Mouse (Mus musculus) bone marrow macrophage, adult 2 months (primary cell): ENCODE data around the gene Ybx1. TPM values are rescaled to one million over a fixed set of nuclear protein-coding genes. Genes with fewer than 3 reads are reported as not detected.

Experiments used
- H3K27ac ChIP-seq: 2 replicates; pipeline ENCODE4 v1.5.1; 2012; ENCODE audit warnings: low read depth, low read length; ENCODE audit not compliant: insufficient read depth
- H3K4me1 ChIP-seq: 2 replicates; pipeline ENCODE4 v1.6.1; 2012; ENCODE audit warnings: low read length; ENCODE audit not compliant: control insufficient read depth, insufficient read depth
- H3K4me3 ChIP-seq: 2 replicates; pipeline ENCODE4 v1.5.1; 2012; ENCODE audit warnings: mild to moderate bottlenecking, low read length, moderate library complexity; ENCODE audit not compliant: insufficient read depth
- CTCF ChIP-seq: IDR thresholded peaks from 2 replicates; pipeline ENCODE4 v1.5.1; 2012; ENCODE audit warnings: low read depth, mild to moderate bottlenecking, low read length, moderate library complexity
- POLR2A ChIP-seq: IDR thresholded peaks from 2 replicates; pipeline ENCODE4 v1.6.1; 2012; ENCODE audit warnings: mild to moderate bottlenecking, low read depth, low read length, borderline replicate concordance
- polyA plus RNA-seq: library from polyadenylated mRNA; stranded (reverse); fragments of >200 nt; gene quantifications from 2 replicates; pipeline ENCODE4 v1.2.4, GENCODE M21; 2012; ENCODE audit not compliant: missing spikeins, insufficient read depth, insufficient read length

The Ybx1 gene
- polyA plus RNA-seq = 787 and 846 TPM in 2 replicates

DNA sequence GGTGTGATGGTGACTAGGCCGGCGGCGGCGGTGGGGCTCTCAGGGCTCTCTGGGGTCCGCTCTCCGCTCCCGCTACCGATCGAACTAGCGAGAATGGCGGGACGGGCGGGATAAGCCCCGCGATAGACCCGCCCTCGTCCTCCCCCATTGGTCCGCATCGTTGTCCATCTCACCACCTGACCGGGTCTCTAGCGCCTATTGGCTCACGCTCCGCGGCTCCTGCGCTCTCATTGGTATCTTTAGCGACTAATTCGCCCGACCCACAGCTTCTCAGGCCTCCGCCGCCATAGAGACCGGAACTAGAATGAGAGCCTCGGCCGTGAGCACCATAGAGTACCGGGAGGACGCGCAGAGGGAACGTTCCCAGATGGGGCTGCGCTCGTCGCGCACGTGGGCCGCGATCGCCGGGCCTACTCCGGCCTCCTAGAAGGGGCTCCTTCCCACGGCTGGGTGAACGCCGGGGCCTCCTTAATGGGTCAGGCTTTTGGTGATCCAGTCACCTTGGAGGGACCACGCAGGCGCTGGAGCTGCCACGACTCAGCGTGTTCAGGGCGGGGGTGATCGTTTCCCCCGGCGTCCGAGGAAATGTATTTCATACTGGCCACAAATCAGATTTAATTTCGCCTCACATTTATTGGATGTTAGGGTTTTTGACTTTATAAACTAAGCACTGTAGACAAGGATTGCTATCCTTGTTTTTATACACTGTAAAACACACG lies at the start of gene Ybx1:
Gene Ybx1, minus strand, starts transcription at position 190 of the 719 bp plus-strand sequence.
- TF ChIP-seq CTCF = no peak
- TF ChIP-seq POLR2A = peak; percentile 56; the same call in 1 of the 2 replicates
- Histone ChIP-seq H3K27ac (peak within 1 kb of the TSS; percentile 93), H3K4me3 (peak within 1 kb of the TSS; percentile 98), H3K4me1 (peaks cover 10% of the 10 kb centered on the region)

DNA sequence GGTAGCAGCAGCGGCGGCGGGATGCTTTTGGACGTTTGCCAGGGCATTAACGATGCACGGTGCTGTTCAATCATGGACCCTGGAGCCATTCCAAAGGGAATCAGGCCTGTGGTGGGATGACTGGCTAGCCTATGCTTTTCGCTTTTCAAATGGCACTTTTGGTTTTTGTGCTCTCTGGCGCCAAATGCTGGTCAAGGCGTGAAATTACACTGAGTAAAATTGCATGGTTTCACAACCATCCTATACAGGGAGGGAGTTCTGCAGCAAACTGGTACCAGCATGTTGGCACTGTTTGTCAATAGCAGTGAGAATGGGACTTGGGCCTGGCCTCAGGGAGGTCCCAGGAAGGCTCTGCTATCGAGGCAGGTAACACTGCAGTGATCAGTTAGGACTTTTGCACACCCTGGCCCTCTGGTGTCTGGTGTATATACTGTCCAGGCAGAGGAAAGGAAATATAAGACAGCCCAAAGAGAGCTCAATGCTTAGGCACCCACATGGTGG lies 44.5 kb upstream of the Ybx1 start:
- TF ChIP-seq CTCF (peak; percentile 58), POLR2A (no peak)
- no peaks in the 10 kb centered on the region for H3K4me1 ChIP-seq
- no peak overlapping the region for H3K4me3 ChIP-seq
- H3K27ac ChIP-seq = no peak overlapping the region

DNA sequence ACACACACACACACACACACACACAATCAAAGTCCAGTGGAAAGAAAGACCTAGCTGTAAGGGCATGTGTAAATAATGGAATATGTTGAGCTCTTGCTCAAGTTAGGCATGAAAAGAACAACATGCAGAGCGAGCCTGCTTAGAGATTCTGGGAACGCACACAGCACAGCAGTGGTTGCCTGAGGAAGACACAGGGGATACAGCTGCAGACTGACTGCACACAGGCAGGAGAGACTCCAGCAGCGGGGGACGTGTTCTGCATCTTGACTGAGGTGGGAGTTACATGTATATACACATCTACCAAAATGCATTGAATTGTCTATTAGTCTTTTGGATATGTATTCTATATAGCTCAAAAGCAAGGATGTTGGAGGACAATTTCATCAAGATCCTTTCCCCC lies 44.0 kb upstream of the Ybx1 start:
- Histone ChIP-seq H3K27ac (no peak overlapping the region), H3K4me1 (no peaks in the 10 kb centered on the region), H3K4me3 (no peak overlapping the region)
- TF ChIP-seq POLR2A = no peak
- TF ChIP-seq CTCF = no peak

DNA sequence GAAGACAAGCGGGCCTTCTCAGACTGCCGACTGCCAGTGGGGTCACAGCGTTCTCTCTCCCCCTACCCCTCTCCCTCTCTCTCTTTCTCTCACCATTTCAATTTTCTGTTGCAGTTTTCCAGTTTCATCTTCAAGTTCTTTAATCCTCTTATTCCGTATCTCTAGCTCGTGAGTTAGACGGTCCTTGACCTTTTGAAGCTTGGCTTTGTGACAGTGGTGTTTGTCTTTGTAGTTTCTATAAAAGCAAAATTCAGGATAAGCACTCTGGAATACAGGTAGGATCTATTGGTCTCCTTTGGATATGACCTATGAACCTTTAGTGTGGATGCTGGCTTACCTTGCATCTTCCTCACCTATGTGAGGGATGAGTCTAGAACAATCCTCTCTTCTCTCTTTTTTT lies 39.1 kb upstream of the Ybx1 start:
- no peak overlapping the region for H3K4me3 ChIP-seq
- H3K27ac ChIP-seq = no peak overlapping the region
- TF ChIP-seq POLR2A (no peak), CTCF (no peak)

DNA sequence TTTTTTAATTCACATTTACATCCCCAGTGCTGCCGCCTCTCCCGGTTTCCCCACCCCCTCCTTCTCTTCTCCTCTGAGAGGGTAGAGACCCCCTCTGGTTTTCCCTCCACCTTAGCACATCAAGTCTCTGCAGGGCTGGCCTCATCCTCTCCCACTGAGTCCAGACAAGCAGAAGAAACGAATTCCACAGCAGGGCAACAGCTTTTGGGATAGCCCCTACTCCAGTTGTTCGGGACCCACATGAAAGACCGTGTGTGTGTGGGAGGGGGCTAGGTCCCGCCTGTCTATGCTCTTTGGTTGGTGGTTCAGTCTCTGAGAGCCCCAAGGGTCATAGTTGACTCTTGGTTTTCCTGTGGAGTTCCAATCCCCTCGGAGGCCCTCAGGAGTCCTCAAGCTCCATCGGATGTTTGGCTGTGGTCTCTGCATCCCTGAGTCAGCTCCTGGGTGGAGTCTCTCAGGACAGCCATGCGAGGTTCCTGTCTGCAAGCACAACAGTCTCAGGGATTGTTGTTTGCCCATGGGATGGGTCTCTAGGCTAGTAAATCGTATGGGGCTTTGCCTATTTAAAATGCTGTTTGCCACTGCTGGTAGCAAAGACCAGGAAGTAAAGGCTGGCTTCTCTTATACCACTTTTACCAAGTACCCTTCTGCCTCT lies 26.6 kb upstream of the Ybx1 start:
- Histone ChIP-seq H3K4me1 (peaks cover 9% of the 10 kb centered on the region), H3K27ac (peak overlapping the region; percentile 64; the same call in 1 of the 2 replicates), H3K4me3 (peak overlapping the region; percentile 75)
- TF ChIP-seq POLR2A = no peak
- no peak for TF ChIP-seq CTCF

More for the DNA sequence above, 39.1 kb upstream of the Ybx1 start:
- H3K4me1 ChIP-seq = peaks cover 7% of the 10 kb centered on the region

DNA sequence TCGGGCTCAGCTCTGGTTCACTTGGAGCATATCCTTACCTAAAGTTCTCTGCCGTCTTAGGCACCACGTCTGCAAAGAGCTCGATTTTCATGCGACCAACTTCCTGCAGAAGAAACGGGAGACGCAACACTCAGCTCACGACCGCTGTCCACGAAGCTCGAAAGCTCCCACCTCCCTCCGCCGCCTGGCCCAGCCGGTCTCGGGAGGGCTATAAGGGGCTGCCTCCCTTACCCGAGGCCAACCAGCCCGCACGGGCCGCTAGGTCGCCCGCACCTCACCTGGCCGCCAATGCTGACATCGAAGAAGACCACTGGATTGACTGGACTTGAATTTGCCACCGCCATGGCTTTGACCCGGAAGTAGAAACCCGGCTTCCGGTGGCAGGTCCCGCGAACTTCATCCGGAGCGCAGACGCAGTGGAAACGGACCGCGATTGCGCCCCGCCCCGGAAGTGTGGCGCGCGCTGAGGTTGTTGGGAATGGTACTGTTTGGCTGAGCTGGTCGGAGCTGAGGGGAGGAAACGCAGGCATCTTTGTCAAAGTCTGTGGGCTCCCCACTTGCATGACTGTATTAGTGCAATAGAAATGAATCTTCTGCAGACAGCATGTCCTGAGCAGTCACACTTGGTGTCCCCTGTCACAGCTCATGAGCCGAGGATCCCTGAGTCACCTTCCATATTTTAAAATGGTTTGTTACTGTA lies 25.9 kb upstream of the Ybx1 start, which contains the start of gene Ppih:
Gene Ppih, minus strand, starts transcription at position 416 of the 700 bp plus-strand sequence.
- Histone ChIP-seq H3K27ac (peak within 1 kb of the TSS; percentile 64), H3K4me3 (peak within 1 kb of the TSS; percentile 75), H3K4me1 (peaks cover 9% of the 10 kb centered on the region)
- no peak for TF ChIP-seq CTCF
- no peak for TF ChIP-seq POLR2A

DNA sequence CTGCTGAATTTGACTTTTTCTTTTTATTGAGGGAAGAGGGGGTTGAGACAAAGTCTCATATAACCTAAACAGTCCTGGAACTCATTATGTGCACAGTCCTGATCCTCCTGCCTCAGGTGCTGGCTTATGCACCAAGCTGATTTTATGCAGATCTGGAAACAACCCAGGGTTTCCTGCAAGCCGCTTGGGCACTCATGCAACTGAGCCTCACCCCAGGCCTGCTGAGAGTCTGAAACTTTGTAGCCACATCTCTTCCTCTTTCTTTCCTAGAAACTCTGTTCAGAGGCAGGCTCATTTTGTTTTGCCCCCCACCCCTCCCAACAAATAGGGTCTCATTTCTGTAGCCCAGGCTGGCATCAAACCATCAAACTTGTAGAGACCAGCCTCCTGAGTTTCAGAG lies 19.4 kb upstream of the Ybx1 start:
- no peaks in the 10 kb centered on the region for H3K4me1 ChIP-seq
- H3K4me3 ChIP-seq = no peak overlapping the region
- TF ChIP-seq CTCF (no peak), POLR2A (no peak)
- no peak overlapping the region for H3K27ac ChIP-seq

DNA sequence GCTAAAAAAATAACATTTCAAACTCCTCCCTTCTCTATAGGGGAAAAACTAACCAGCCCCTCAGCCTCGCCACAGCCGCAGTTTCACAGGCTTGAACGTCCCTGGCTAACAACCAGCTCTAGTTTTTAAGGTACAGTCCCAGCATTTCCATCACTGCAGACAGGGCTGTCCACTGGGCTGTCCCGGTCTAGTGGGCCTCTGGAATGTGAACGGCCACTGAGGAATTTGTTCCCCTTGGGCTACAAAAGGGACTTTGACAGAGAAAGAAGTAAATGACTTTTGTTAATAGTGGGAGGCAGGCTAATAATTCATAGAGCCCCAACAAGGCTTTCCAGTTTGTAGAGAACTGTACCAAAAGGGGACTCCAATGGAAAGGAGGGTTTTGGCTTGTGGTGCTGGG lies 11.0 kb upstream of the Ybx1 start:
- Histone ChIP-seq H3K4me3 (no peak overlapping the region), H3K4me1 (peaks cover 20% of the 10 kb centered on the region), H3K27ac (no peak overlapping the region)
- TF ChIP-seq POLR2A (no peak), CTCF (no peak)

DNA sequence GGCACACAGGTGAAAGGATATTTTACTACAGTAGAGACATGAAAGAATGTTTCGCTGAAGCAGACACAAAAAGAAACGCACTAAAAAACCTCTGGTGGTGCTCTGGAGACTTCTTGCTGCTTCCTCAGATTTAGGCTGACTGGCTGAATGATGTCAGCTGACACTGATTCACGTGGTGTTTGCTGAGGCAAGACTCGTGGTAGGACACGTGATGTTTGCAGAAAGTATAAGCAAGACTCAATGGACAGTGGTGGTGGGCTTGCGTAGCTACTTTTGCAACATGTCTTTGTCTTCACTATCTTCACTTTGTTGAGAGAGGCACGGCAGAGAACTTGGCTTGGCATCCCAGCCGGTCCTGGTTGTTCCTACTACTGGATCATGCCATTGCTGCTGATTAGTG lies 8.9 kb upstream of the Ybx1 start:
- TF ChIP-seq CTCF (no peak), POLR2A (no peak)
- no peak overlapping the region for H3K4me3 ChIP-seq
- H3K4me1 ChIP-seq = peaks cover 20% of the 10 kb centered on the region
- H3K27ac ChIP-seq = peak overlapping the region; percentile 82
